Mouse (Mus musculus) c-Kit-negative CD71-positive TER-119-positive erythroid progenitor cells, embryonic 14.5 days (primary cell): Measurements from ENCODE around the gene Far2.
"Not testable (repeated sequence)": the region's sequence is repeated elsewhere in the genome, so short reads cannot be mapped to it uniquely, and the experiment has no call there.

ENCODE experiments used
- DNase-seq: peaks from one replicate; pipeline ENCODE4 v3.0.0-alpha.2; 2013; ENCODE audit warnings: low read depth, low spot score

The Far2 gene

DNA sequence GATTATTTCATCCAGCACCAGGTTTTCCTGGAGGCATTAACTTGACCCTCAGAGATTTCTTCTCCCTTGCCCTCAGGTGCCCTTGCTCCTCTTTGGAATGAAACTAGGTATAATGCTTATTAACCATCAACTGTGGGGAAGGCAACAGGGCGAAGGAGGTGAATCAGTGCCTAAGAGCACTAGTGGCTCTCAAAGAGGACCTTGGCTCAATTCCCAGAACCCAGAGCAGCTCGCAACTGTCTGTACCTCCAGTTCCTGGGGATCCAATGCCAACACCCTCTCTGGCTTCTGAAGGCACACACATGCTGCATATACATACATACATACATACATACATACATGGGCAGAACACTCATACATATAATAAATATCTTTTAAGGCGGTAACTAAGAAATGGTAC is 69.8 kb downstream of the Far2 start:
- DNase-seq, result no peak

DNA sequence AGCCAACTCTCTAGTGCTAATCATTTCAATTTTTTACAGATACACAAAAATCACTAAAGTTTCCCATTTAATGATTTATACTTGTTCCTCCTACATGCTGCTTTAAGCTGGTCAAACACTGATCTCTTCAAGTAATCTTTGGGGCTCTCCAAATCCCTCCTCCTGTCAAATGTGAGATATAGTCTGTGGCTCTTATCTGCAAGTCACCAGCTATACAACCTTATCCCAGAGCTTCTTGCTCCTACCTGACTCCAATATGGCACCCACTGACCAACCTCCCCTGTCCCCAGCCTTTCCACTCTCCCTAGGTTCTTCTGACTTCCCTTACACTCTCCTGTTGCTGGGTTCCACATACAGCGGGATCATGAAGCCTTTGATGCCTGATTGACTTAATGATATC is 70.6 kb downstream of the Far2 start:
- DNase-seq, result no peak

DNA sequence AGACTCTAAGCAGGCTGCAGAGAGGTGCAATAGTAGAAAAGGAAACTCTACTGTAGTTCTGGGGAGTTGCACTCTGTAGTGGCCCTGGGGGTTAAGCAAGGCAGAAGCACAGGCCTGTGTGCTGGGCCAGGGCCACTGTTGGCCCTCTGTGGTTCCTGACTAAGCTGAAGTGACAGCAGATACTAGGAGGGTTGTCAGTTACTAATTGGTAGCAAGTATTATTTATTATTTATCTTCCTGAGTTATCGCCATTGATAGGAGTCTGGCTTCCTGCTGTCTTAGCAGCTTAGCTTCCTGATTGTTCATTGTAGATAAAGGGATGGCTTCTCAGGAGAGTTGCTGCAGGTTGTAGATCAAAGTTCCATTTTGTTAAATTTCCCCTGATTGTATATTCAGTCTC is 73.6 kb downstream of the Far2 start:
- no peak for DNase-seq

DNA sequence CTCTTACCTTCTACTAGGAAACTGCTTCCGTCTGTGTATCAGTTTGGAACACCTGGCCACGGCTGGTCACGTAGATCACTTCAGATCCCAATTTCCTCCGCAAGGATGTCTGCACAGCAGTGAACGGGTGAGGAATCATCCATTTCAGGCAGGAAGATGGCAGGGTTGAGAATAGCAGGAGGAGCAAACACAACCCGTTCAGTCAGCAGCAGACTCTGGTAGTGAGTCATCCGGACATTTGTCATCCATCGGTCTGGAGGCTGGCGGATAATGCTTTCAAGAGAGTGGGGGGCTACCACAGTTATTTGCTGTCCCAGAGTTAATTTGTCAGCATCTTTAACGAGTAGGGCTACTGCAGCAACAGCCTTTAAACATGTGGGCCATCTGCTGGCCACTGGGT is 79.8 kb downstream of the Far2 start:
- DNase-seq, result not testable (repeated sequence)

DNA sequence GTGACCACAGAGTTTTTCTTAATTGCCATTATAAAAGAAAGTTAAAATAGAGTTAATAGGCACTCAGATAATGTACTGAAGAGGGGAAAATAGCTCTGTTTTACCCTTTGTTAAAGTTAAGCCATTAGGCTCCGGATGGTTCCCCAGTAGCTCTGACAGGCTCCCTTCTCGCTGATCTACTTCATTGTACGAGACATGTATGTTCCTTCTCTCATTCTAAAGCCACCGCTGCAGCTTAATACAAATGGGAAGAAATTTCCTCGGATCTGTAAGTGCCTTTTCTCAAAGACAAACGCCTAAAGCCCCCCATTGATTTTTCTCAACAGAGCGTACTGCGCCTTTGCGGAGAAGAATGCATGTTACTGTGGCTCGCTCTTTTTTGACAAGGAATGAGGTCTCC is 85.3 kb downstream of the Far2 start:
- DNase-seq, result no peak

DNA sequence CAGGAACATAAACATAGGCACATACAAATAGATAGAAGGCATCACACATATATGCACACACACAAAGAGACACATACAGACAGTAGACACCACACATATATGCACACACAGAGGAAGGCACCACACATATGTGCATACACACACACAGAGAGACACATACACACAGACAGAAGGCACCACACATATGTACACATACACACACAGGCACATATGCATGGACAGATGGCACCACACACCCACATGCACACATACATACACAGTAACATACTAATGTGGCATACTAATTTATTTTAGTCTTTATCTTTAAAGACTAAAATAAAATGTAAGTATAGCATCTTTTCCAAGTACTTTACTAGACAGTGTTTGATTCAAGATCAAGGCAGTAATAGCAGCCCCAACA is 86.5 kb downstream of the Far2 start:
- no peak for DNase-seq

DNA sequence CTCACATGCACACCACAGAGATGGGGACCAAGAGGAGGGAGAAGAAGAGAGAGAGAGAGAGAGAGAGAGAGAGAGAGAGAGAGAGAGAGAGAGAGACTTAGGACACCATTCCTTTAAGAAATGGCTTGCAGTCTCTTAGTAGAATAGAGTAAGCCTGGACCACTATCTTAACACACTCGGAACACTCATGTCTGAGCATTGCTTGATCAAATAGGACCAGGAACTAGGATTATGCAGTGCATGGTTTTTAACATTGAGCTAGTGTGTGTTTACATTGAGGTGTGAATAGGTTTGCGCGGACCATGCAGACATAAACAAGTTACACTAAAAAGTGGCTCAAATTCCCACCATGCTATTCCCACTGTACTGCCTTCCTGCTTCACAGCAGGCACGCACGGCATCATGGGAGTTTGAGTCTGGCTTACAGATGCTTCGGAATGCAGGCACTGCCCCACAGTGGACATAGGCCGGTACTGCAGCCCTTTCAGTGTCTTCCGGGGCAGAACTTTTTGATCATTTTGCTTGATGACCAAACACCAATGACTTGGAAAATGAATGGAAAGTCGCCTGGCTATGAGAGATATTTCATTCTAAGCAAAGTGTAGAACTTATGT is 88.8 kb downstream of the Far2 start:
- peak; percentile 22 for DNase-seq

DNA sequence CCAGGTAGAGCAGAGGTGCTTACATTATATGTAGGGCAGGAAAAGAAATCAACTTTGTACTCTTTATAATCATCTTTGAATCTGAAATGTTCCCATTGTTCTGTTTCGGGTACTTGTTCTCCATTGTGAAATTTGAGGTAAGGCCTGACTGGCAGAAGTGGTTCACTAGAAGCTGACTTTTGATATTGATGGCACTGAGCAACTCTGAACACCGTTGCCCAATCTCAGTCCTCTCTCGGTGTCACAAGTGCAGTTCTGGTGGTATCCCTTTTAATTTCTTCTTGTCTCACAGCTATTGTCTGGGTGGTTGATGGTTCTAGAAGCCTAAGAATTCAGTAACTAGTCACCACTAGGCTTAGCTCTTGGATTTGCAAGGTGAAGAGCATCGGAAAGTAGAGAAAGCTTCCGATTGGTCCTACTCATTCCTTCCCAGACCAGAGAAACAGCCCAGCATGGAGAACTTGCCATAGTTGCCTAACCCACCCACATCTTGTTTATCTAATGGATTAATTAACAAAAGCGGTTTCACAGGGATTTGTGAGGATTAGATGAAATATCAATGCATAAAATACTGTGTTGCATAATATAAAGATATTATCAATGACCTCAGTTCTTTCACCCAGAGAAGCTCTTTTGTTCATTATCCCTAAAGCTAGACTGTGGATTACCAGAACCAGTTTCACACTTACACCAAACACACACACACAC is 92.4 kb downstream of the Far2 start:
- DNase-seq, result no peak

DNA sequence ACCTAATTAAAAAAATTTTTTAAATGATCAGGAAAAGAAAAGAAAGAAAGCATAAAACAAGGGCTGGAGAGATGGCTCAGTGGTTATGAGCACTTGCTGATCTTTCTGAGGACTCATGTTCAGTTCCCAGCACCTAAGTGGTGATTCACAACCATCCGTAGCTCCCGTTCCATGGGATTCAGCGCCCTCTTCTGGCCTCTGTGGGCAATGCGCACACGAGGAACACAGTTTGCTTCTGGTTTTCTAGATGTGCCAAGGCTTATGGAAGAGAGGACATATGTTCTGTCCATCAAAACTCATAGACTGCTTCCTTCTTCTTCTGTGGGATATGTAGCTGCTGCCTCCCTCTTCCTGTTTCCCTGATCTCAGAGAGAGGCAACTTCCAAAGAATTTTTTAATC is 94.8 kb downstream of the Far2 start:
- DNase-seq, result no peak

DNA sequence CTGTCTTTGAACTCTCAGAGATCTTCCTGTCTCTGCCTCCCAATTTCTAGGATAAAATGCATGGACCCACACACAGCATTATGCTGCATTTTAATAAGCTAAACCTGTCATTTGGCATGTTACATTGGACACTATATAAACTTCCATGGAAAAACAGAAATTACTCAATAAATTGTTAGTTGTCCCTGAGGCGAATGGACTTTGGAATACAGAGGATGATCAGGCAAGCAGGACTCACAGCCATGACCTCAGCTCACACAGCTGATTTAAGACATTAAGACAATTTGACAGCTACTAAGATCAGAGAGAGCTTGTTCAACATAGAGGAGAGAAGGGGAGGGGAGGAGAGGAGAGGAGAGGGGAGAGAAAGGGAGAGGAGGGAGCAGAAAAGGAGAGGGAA is 95.4 kb downstream of the Far2 start:
- DNase-seq, result no peak

DNA sequence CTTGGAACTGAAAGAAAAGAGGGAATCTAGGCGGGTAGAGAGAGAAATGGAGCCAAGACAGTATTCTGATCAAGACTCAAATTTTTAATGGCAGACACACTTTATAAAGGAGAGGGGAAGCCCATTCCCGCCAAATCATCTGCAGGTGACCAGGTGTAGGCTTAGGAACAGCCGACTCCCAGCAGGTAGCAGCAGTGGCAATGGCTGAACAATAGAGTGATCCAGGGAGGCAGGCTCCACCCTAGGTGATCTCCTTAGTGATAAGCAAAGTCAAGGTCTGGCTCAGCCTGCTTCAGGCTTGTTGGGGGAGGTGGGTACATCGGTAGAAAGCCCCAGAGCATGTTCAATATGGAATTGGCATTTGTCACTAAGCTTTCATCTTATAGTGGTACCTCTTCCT is 105.2 kb downstream of the Far2 start:
- DNase-seq, result not testable (repeated sequence)

DNA sequence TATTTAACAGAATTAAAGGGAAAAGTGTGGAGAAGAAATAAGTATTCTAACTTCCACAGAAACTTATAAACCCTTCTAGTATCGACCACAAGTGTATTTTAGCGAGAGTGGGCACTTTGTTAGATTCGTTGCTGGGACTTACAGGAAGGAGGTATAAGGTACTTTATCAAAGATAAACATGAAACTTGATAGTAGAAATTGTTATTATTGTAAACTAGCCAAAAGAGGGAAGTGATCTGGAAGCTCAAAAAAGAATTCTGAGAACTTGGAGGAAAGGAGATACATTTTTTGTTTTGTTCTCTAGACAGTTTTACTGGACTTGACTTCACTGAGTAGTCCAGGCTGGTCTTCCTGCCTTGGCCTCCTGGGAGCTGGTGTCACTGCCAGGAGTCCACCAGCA is 125.8 kb downstream of the Far2 start:
- no peak for DNase-seq

DNA sequence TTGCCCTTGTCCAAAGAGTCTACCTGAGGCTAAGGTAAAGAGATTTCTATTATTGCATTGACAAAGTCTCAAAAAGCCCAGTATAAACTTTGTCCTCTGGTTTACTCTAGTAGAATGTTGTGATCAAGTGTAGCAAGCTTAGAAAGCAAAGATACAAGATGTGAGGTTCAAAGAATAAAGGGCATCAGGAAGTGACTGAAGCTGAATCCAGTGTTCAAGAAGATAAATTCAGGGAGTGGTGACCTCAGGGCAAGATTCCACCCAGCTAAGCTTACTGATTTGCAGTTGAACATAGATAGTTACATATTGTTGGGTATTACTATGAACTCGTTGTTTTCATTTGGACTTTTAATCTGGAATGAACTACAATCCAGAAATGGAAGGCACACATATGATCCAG is 138.6 kb downstream of the Far2 start:
- no peak for DNase-seq

DNA sequence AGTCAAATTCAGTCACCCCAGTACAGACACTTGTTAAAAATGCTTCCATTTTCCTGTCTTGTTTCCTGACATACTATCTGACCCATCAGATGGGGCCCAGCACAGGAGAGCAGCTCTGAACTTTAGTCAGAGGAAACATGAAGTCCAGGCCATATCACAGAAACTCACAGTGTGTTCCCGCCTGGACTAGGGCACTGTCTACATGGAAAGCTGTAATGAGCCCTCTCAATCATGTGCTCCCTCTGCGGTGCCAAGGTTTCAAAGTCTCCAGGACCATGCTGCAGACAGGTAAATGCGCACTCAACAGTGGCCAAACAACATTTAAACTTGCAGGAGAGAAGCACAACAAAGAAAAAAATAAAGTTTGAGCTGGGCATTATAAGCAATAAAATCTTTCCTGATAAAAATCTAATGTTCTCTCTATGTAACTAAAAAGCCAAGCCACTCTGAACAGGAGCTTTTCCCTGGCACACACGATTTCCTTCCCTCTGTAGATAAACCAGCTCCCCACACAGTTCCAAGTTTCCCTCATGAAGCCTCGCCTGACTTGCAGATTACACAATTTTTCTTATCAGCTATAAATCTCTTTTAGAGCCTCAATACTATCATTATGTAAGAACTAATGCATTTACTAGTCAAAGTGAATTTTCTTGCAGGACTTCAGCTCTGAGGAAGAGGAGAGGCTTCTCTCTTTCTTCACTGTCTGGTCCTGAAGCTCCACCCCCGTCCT is 147.1 kb downstream of the Far2 start:
- DNase-seq, result no peak

DNA sequence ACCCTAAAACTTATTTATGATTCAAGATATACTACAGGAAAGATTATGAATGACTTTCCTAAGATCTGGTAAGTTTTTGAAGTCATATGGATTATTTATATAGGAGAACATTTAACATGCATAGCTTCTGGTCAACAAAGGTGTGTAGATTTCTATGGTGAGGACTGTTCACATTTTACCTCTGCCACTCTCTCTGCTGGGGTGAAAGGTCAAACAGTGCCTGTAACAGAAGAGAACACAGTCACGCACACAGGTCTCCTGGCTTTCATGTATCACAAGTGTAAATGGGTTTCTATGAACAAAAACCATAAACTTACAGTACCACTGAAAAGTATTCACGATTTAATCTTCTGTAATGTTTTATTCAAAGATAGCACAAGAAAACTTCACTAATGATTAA is 152.1 kb downstream of the Far2 start:
- DNase-seq, result no peak

DNA sequence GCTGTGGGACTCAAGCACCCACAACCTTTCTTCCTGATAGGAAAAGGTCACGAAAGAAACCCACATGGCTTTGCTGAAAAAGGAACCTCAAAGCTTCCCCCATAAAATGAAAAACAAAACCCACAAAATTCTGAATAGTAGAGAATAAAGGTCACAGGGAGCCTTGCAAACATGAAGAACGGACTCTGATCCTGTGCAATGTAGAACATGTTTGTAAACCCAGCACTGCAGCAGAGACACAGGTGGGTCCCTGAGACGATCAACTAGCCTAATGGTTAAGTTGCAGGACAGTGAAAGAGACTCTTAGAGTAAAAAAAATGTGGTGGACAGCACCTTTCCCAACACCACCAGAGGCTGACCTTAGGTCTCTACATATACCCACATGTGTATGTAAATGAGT is 152.7 kb downstream of the Far2 start:
- no peak for DNase-seq

DNA sequence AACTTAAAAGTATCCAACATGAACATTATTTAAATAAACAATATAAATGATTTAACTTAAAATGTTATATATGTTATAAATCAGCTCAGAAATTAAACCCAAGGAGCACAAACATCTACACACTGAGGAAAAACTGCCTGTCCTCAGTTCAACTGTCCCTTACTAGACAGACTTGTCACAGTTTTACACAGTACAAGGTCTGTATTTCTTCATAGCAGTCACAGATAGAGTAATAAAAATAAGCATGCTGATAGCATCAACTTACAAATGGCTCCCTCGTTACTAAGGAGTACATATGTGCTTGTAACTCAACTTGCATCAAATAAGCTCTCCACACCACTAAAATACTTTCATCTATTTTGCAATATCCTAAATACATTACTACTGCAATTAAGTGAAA is 158.1 kb downstream of the Far2 start:
- no peak for DNase-seq

DNA sequence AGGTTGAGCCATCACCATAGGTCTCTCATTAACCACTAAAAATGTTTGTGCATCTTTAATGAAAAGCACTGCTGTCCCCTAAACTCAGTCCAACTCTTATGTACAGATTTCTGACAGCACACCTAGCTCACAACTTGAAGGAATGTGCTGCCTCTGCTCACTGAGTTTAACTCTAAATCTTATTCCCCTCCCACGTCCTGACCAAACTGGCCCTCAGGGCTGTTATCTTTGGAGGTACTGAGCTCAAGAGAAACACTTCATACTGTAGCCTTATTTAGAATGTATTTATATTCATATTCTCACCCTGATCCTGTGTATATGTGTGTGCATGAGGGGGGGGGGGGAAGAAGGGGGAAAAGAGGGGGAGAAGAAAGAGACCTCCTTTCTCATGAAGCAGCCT is 160.5 kb downstream of the Far2 start:
- DNase-seq, result no peak

DNA sequence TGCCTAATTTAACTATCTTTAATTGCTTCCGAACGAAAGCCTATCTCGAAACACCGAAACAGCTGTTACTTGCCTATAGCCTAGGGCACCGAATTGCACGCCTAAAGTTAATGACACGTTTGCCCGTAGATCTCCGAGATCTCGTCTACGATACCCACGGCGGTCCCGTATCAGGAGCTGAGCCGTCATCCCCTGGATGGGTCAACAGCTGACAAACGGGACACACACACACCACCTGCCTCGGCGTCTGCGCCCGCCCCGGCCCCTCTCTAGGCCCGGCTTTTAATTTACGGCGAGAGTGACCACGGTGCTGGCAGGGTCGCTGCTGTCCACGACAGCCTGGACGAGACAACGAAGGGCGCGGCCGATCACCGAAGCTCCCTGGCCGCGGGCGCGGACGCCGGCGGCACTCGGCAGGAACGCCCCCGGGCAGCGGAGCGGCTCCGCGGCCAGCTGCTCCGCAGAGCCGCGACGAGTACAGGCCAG is 164.4 kb downstream of the Far2 start:
- no peak for DNase-seq

DNA sequence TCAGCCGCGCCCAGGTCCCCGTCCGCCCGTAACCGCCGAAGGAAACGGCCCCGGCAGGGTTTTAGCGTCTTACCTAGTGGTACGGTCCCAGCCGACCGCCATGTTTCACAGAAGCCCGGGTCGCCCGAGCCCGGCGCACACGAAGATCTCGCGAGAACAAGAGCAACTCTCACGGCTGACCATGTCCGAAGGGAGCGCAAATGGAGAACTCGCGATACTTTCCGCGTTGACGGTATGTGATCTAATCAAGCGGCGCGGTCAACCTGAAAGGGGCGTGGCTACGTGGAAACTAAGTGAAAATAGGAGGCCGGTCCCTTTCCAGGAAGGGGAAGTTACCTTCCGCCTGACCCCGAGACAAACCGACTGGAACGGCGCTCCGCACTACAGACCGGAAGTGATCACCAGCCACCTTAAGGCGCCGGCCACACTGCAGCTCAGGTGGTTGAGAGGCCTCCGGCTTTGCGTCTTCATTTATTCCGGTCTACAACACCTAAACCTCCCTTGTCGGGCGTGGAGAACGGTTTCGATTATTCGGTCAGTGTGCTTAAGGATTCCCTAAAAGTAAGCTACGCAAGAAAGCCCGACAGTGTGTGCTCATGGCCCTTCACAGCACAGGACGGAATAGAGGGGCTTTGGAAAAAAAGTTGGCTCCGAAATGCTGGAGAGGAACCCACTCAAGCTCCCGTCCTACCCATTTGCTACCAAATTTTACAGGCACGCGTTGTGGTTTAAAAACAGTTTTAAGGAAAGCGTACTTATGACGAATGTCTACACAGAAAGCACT is 165.0 kb downstream of the Far2 start, which contains the start of gene Ergic2:
Ergic2 (minus strand) TSS at position 478 of the 784 bp plus-strand sequence.
- peak; percentile 100 for DNase-seq

DNA sequence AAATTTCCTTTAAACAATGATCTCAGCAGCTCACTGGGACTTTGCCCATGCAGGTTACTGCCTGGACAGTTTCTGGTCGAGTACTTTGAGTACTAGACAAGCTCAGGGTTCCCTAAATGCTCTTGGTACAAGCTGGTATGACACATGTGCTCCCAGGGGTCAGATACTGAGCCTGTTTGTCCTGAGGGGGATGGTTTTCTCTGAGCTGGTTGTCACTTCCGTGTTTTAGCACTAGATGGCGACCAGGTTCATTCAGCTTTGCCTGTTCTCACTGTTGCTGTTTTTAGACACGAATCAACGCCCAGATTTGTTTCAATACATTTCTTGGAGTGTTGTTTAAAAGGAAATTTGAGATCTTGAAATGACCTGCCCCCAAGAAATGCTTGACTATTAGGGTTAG is 167.7 kb downstream of the Far2 start:
- DNase-seq, result no peak

DNA sequence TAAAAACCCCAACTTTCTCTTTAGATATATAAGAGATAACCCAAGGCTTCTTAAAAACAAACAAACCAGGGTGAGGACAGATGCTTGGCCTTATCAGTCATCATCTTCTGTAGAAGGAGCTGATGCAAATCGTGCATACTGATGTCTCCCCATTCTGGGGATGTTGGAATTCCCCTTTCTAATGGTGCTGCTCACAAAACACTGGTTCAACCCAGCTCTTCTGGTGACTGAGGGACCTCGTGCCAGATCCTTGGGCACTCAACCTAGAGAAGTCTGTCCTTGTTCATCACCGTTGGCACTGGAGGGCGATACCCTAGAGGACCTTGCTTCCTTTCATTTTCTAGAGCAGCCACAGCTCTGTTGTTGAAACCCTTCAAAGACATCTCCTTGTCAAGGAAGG is 169.7 kb downstream of the Far2 start:
- no peak for DNase-seq
